Mouse (Mus musculus) cerebellum, postnatal 25 days (tissue): Measurements from ENCODE around the gene Cdc25b.

Experiments used
- DNase-seq, 2 experiments: peaks; one replicate each; pipeline ENCODE4 v3.0.0; 2021; ENCODE audit warnings: mixed read lengths in 2 of 2

Gene Cdc25b

DNA sequence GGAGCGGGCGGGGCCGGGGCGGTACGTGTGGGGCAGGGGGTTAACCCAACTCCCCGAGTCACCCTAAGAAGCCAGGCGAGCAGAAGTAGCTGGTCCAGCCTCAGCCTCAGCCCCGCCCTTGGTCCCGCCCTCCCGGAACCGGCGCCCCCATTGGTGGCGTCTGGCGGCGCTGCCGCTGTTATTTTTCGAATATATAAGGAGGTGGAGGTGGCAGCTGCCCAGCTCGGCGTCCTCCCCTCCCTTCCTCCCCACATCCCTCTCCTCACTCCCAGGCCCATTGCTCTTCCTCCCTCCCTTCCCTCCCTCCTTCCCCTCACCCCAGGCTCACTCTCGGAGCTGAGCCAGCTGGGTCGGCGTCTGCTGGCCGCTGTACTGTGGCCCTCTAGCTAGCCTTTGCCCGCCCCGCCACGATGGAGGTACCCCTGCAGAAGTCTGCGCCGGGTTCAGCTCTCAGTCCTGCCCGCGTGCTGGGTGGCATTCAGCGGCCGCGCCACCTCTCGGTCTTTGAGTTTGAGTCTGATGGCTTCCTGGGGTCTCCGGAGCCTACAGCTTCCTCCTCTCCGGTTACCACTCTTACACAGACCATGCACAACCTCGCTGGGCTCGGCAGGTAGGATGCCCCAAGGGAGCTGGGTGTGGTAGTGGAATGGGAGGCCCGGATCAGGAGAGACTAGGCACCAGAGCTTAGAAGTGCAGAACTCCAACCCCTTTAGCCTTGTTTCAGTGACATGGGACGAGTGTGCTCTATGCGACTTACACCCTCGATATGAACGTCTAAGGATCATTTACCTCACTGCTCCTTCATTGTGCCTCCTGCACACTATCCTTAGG is at the start of gene Cdc25b, which contains the start of gene Spef1:
TSS of gene Cdc25b (plus strand) at position 179 of the 831 bp plus-strand sequence.
TSS of gene Spef1 (minus strand) at position 512 of the 831 bp plus-strand sequence.
- DNase-seq, result peak; percentile 86 to 92

DNA sequence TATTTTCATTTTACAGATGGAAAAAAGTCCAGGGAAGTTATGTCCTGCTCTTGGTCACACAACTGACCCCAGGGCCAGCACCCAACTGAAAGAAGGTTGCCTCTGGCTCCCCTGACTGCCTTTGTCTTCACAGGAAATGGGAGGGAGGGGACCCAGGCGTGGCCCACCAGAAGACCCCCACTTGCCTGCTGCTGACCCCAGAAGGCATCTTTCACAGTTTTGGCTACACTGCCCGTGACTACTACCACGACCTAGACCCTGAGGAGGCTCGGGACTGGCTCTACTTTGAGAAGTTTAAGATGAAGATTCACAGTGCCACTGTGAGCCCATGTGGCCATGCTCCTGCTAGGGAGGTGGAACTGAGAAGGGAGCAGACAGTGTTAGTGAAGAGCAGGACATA is 48.5 kb upstream of the Cdc25b start:
- DNase-seq, result no peak

DNA sequence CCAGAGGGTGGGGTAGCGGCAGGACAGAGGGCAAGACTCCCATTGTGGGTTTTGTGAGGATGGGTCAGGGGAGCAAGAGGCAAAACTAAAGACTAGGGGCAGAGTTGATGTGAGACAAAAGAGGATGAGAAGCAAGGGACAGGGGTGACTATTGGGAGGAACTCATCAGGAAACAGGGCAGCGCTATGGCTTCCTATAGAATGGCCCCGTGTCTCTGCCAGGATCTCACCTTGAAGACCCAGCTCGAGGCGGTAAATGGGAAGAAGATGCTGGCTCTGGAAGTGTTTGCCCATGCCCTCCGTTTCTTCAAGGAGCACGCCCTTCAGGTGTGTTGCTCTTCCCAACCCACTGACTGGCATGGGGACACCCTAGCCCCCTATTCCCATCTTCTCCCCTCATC is 48.0 kb upstream of the Cdc25b start:
- no peak for DNase-seq

DNA sequence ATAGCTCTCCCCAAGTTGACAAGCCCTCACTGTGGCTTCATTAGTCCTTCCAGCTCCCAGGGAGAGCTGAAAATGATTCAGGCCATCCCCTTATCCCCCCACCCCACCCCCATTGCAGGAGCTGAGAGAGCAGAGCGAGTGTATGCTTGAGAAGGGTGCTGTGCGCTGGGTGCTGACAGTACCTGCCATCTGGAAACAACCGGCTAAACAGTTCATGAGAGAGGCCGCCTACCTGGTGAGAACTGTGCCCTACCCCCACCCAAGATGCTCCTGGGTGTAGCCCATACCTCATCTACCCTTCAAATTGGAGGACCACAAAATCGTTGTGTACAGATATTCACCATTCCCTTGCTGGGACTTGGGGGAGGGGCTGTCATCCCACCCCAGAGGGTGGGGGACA is 47.5 kb upstream of the Cdc25b start:
- no peak for DNase-seq

DNA sequence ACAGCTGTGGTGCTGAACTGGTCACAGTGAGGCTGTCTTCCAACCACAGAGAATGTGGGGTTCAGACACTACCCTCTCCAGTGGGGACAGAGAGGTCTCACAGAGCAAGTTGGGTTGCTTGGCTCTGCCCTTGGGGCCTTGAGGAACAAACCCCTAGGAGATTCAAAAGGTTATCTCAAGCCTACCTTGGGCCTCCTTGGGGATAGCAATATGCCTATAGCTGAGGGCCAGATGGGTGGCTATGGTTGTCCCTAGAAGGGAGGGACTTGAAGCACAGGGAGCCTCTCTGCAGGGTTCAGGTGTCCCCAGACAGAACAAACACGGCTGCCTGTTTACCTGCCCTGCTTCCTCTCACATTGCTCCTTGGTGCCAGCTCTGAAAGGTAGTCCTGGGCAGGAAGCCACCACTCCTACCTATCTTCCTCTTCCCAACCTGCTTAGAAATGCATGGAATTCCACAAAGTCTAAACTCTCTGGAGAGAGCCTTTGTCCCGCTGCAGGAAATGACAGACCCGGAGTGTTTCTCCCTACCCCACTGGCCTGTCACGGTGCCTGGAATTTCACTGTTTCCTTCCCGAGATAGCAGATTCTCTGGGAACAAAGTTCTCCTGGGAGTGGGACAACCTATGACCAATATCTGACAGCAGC is 46.7 kb upstream of the Cdc25b start:
- no peak for DNase-seq

DNA sequence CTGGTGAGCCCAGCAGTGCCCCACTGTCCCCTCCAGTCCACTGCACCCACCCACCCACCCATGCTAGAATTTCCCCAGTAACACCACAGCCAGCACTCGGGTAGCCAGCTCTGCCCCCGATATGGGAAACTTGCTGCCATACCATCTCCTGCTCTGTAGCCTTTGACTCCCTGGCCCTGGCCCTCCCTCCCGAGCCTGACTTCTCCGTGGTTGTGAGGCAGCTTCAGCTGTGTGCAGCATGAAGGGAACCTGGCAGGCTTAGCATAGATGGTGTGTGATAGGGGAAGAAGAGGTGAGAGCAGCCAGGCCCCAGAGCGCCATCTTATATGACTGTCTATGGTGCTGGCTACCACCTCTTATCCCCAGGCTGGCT is 46.2 kb upstream of the Cdc25b start:
- no peak for DNase-seq

DNA sequence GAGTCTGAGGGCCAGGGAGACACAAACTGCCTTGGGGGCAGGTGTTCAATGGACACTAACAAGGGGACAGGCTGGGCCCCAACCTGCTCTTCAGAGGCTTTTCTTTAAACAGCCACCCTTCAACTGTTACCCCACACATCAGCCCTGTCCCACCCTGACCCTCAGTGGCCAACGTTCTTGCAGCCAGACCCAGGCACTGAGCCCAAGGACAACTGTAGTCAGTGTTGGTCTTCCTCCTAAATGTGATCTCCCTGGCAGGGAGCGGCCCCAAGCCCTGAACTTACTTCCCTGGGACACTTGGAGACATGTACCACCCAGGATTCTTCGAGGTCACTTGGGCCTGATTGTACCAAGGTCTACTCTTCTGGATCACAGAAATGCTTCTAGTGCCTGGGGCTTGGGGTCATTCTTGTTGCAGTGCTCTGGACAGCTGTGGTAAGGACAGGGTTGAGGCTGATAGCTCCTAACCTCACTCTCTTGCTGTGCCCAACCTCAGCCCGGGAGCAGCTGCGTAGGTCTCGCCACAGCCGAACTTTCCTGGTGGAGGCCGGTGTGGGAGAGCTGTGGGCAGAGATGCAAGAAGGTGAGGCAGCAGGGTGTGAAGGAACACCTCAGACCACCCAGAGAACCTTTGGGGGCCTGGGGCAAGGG is 45.3 kb upstream of the Cdc25b start:
- no peak for DNase-seq

DNA sequence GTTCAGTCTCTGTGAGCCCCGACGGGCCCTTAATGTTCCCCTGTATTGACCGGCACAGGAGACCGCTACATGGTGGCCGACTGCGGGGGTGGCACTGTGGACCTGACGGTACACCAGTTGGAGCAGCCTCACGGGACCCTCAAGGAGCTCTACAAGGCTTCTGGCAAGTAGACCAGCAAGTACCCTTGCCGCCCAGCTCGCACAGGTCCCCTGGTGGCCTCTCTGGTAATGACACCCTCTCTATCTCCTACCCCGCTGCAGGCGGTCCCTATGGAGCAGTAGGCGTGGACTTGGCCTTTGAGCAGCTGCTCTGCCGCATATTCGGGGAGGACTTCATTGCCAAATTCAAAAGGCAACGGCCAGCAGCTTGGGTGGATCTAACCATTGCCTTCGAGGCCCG is 44.2 kb upstream of the Cdc25b start:
- DNase-seq, result peak; percentile 27 to 49

DNA sequence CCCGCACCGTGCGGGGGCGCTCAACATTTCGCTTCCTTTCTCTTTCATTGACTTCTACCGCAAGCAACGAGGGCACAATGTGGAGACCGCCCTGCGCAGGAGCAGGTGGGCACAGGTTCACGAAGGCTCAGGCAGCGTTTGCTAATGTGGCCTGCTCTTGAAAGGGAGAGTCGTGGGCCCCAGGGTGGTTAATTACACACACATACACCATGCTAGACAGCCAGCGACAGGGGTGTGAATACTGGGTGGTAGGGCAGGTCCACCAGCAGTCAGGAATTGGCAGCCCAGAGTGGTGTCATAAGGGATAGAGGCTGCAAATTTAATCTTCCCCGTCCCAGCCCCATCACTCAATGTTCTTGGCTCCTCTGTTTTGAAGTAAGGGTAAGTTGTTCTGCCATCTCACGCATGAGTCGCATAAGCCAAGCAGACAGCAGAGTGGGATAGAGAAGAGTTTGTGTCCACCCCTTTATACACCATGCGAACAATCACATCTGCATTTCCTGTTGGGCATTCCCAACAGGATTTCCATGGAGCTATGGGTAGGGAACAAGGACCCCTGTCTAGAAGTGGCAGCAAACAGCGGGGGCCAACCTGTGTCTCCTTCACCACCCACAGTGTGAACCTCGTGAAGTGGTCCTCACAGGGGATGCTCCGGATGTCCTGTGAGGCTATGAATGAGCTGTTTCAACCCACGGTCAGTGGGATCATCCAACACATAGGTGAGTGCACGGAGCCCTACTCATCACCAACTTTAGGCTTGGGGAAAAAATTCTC is 43.6 kb upstream of the Cdc25b start:
- DNase-seq, result no peak

DNA sequence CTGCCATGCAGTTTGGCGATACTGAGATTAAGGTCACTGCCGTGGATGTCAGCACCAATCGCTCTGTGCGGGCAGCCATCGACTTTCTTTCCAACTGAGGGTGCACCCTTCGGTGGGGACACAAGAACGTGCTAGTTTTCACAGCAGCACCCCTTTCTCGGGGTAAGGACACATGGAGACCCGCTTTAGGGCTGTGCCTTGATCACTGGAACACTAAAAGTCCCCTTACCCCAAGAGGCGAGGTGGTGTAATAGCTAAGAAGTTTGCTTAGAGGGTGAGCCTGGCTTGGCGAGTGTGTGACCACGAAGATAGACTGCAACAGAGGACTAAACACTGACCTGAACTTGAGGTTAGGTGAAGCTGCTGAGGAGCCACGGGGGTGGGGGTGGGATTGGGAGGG is 41.6 kb upstream of the Cdc25b start:
- no peak for DNase-seq

DNA sequence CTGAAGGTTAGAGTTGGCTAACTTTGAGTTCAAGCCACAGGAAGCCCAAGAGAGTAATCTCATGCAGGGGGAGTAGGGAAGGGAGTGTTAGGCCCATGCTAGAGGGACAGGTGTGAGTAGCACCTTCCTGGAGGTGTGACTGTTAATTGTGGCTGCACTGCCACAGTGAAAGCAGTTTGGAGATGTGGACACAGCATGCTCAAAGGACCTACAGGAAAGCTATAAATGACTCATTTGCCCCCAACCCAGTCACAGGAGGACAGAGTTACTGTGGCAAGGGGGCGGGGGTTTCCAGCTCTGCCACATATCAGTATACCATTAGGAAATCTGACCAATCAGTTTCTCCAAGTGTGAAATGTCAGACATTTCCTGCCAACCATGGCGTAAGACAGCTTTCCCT is 41.2 kb upstream of the Cdc25b start:
- no peak for DNase-seq

DNA sequence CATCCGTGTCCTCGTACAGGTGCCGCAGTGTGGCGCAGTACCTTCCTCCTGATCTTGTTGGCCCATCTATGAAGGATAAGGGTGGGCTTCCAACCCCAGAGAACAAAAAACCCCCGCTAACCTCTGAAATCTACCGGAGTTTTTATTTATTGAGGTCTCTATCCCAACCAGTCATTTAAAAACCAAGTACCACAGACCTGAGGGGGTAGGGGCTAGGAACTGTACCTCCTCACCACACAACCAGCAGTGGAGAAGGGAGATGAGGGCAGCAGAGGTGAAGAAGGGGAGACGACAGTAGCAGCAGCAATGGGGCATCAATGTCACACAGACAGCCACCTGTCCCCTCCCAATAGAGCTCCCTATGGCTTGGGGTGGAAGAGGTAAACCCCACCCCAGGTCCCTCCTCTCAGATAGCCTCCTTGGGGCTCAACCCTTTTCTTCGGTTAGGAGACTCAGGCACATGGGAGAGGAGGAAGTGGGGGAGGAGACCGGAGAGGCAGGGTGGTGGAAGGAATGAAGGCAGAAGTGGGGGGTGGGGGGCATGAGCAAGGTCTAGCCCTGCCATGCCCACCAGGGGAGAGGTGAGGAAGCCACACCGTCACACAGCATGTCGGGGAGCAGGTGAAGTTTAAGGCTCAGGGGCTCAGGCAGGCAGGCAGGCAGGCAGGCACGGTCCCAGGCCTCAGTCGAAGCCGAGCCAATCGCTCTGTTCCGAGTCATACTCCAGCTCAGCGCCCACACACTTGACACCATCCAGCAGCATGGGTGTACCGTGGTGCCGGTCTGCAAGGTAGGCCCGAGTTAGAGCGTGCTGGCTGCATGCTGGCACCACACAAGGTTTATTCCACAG is 40.3 kb upstream of the Cdc25b start:
- no peak for DNase-seq

DNA sequence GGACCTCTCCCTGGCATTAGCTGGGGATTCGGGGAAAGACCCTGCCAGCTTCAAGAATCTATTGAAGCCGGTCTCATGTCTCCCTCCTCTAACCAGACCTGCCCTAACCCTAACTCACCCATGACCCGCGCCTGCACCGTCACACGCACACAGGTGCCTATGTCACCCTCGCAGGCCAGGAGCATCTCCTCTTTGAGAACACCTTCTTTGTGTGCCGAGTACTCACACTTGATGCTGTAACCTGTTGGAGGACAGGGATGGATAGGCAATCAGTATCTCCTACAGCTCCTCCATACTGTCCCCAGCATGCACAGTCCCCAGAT is 39.7 kb upstream of the Cdc25b start:
- no peak for DNase-seq

DNA sequence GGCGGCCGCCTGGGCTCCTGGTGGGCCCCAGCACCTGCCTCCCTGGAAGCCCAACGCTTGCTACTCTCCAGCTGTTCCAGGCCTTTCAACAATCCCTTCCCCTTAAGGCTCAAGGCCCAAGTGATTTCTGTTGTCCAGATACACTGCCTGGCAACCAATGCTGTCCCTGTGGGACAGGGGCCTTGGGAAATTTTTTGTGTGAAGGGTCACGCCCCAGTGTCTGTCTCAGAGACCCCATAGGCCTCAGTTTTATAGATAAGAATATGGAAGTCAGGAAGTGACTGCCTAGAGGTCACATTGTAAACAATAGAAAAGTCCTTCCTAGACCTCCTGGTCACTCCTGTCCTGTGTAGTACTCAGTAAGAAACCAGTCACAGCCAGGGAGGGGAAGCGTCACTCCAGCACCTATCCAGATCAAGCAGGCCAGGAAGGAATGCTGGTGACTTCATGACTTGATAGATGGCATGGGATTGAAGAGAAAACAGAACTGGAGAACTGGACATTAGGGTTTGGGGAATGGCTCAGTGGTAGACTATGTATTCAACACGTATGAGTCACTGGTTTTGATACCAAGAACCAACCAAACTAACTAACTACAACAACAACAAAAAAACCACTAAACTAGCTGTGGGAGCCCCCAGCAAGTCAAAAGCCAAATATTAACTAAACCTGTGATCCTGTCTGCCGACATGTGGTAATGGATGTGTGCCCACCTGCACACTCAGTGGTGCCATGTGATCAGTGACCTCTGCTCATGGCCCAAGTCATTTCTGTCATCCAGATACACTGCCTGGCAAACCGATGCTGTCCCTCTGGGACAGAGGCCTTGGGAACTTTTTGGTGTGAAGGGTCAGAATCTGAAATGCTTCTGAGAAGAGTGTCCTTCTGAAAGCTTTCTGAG is 38.1 kb upstream of the Cdc25b start:
- DNase-seq, result no peak

DNA sequence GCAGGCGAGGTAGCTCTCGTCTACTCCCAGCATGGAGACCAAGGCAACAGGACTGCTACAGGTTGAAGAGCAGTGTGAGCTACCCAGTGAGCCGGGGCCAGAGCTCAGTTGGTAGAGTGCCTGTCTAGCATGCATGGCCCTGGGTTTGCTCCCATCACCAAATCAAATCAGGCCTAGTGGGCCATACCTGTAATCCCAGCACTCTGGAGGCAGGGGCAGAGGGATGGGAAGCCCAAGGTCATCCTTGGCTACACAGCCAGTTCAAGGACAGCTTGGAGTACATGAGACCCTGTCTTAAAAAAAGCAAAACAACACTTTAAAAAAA is 37.5 kb upstream of the Cdc25b start:
- no peak for DNase-seq

DNA sequence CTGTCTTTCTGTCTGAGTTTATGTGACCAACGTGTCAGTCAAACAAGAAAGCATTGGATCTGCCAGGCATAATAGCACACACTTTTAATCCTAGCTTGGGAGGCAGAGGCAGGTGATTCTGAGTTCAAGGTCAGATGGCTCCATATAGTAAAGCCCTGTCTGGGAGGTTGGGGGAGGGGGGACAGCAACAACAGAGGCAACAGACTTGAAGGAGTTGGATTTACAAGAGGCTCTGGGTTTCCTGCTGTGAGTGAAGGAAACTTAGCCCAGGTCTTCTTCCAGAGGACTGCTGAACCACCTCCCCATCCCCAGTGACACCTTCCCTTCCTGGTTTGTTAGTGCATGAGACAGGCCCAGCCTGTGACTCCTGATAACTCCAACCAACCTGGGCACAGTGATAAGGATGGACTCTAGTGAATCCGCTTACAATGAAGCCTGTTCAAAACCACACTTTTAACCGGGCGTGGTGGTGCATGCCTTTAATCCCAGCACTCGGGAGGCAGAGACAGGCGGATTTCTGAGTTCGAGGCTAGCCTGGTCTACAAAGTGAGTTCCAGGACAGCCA is 34.5 kb upstream of the Cdc25b start:
- DNase-seq, result no peak

DNA sequence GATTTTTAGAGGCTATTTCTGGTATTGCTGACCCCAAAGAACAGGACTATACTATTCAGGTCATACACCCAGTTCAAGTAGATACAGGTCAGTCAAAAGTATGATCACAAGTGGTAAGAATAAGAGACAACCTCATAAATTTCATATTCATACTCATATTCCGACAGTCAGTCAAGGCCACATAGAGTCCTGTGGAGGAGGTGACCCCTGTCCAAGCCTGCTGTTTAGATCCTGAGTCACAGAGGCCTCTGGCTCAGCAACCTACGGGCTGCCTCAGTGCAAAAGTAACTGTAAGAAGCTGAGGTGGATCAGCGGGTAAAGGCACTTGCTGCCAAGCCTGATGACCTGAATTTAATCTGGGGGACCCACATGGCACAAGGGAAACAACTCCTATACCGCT is 32.7 kb upstream of the Cdc25b start:
- no peak for DNase-seq

DNA sequence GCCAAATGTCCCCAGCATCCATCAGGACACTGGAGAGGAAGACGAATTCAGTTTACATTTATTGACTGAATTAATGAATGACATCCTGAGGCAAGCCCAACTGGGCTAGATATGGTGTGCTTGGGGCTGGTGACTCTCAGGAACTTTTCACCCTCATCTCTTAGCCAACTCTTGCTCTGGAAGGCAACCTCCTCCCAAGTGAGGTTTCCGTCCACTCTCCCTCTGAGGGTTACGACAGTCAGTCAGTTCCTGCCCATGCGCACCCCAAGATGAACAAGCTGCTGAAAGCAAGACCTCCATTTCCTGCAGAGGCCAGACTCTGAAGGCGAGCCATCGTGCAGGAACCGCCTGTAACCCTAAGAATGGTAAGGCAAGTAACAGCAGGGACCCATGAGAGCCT is 29.8 kb upstream of the Cdc25b start:
- DNase-seq, result no peak

DNA sequence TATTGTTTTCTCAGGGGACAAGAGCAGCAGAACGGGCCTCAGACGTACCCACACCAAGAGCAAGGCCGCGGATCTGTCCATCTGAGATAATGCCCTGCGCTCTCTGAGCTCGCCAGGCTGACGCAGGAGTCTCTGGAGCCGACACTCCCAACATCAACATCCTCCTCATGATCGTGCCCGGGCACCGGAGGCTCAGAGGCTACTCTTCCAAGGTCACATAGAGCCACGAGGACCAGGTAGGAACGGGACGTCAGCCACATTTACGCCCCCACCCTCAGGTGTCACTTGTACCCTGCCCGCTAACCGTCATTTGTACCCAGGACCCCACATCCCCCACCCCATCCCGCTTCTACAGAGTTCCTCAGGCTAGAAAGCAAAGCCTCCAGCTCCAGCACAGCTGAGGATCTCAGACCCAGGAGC is 27.2 kb upstream of the Cdc25b start:
- DNase-seq, result no peak

DNA sequence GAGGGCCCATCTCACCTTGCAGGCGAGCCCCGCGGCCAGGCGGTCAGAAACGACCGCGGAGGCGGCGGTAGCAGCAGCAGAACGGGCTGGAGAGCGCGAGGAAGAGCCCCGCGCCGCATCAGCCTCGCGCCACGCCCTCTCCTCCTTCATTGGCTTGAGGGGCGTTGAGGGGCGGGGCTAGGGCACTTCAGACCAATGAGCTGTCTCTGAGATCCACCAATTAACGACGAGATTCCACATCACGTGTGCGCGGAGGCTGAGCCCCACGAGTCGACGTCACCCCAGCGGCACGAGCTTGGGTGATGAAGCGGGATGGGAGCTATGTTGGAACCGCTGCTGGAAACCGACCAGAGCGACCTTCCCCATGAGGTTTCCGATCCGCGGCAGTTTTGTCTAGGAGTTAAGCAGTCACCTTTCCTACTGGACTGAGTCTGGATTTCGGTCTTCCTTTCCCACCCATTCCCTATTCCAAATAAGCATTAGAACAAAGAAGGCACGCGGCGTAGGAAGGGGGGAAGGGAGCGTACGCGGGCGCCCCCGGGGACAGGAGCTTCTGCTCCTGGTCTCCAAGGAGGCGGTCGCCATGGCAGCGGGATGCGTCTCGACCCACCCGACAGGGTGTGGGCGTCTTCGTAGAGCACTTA is 26.7 kb upstream of the Cdc25b start, which contains the start of gene 1700037H04Rik:
TSS of gene 1700037H04Rik (minus strand) at position 144 of the 644 bp plus-strand sequence.
- DNase-seq, result peak; percentile 95 to 98
